Mouse (Mus musculus): ENCODE results near the gene Cachd1.

DNA sequence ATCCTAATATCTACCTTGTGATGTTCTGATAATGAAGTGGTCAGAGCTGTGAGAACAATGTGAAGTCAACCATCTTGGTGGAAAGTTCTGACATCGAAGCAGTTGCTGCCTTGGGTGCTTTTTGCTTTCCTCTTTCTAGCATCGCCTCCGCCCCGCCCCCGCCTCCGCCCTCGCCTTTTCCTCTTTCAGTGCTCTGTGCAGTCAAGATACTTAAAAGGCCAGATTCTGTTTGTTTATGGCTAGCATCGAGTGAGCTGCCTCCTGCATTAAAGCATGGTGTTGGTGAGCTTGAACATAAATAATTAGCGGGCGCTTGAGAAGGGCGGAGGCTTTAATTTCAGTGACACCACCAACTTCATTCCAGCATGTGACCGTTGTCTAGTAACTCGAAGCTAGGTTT is 88.9 kb downstream of the Cachd1 start:
- TF ChIP-seq TCF12 (IDR thresholded peaks at IDR 0.05; ENCODE audit: insufficient read depth, poor library complexity, severe bottlenecking) (no peak), MYOD1 (IDR thresholded peaks at IDR 0.05; ENCODE audit: control insufficient read depth in 1 of 3, insufficient read length in 2 of 3, low read depth in 2 of 3) (no peak)
